Mouse (Mus musculus): ENCODE data around the gene Ppp2r5a.

Ppp2r5a gene

GRCm38 (mm10) chr1:191324733-191325590, 78.1 kb downstream of the Ppp2r5a start:
- DNase-seq = no peak

- DNase-seq = no peak
These were observed 79.7 kb downstream of the Ppp2r5a start for GRCm38 (mm10) chr1:191323381-191323780.

GRCm38 (mm10) chr1:191318686-191319085, 84.4 kb downstream of the Ppp2r5a start:
- no peak for DNase-seq

GRCm38 (mm10) chr1:191317591-191318196, 85.4 kb downstream of the Ppp2r5a start, which contains the start of gene Nenf:
TSS of gene Nenf (minus strand) at chr1:191318194.
- DNase-seq = peak; percentile 86

- no peak for DNase-seq
These were observed 86.3 kb downstream of the Ppp2r5a start for GRCm38 (mm10) chr1:191316818-191317217.

GRCm38 (mm10) chr1:191313926-191314325, 89.1 kb downstream of the Ppp2r5a start:
- no peak for DNase-seq

- DNase-seq = no peak
These were observed 89.9 kb downstream of the Ppp2r5a start for GRCm38 (mm10) chr1:191313158-191313557.

- DNase-seq = peak; percentile 91
These were observed 90.5 kb downstream of the Ppp2r5a start for GRCm38 (mm10) chr1:191312513-191312941.

GRCm38 (mm10) chr1:191311296-191311898, 91.7 kb downstream of the Ppp2r5a start:
- no peak for DNase-seq

GRCm38 (mm10) chr1:191307766-191308455, 95.2 kb downstream of the Ppp2r5a start:
- DNase-seq = no peak

- DNase-seq = no peak
These were observed 96.8 kb downstream of the Ppp2r5a start for GRCm38 (mm10) chr1:191306316-191306715.

GRCm38 (mm10) chr1:191305610-191306009, 97.5 kb downstream of the Ppp2r5a start:
- DNase-seq = no peak

- DNase-seq = no peak
These were observed 98.9 kb downstream of the Ppp2r5a start for GRCm38 (mm10) chr1:191304216-191304615.

GRCm38 (mm10) chr1:191303736-191304135, 99.3 kb downstream of the Ppp2r5a start:
- DNase-seq = no peak
